Mouse (Mus musculus) midbrain, postnatal 0 days (tissue): ENCODE measurements around the gene Olfml2b. TPM values are rescaled to one million over a fixed set of nuclear protein-coding genes. Genes with fewer than 3 reads are reported as not detected.

Experiments
- ATAC-seq: fragments of 200-750 bp; cut with Nextera tagmentation; 2 replicates; pipeline ENCODE4 v1.8.0; 2017; ENCODE audit warnings: moderate number of reproducible peaks, mild to moderate bottlenecking, moderate TSS enrichment, moderate library complexity; ENCODE audit not compliant: low FRiP score
- DNase-seq: peaks from one replicate; pipeline ENCODE4 v3.0.0-alpha.2; 2015; ENCODE audit warnings: low spot score
- H3K27ac ChIP-seq: fragments of 300-500 bp; sonication (generic); 2 replicates; pipeline ENCODE4 v1.5.1; 2014; ENCODE audit warnings: low read depth, mild to moderate bottlenecking, low read length, mixed read lengths
- H3K27me3 ChIP-seq: fragments of 300-500 bp; sonication (generic); 2 replicates; pipeline ENCODE4 v1.6.1; 2014; ENCODE audit warnings: low read length, control low read depth, mixed read lengths; ENCODE audit not compliant: insufficient read depth
- H3K36me3 ChIP-seq: fragments of 300-500 bp; sonication (generic); 2 replicates; pipeline ENCODE4 v1.6.1; 2014; ENCODE audit warnings: low read length, control low read depth, mixed read lengths; ENCODE audit not compliant: insufficient read depth
- H3K4me1 ChIP-seq: fragments of 300-500 bp; sonication (generic); 2 replicates; pipeline ENCODE4 v1.6.1; 2014; ENCODE audit warnings: mild to moderate bottlenecking, control low read depth, antibody characterized with exemption, low read length, mixed read lengths; ENCODE audit not compliant: insufficient read depth
- H3K4me2 ChIP-seq: fragments of 300-500 bp; sonication (generic); 2 replicates; pipeline ENCODE4 v1.6.1; 2014; ENCODE audit warnings: low read depth, mild to moderate bottlenecking, low read length, mixed read lengths; ENCODE audit not compliant: poor library complexity, severe bottlenecking
- H3K4me3 ChIP-seq: fragments of 300-500 bp; sonication (generic); 2 replicates; pipeline ENCODE4 v1.5.1; 2014; ENCODE audit warnings: low read depth, mild to moderate bottlenecking, low read length, moderate library complexity
- H3K9ac ChIP-seq: fragments of 300-500 bp; sonication (generic); replicated peaks from 2 replicates; pipeline ENCODE4 v1.6.1; 2014; ENCODE audit warnings: mild to moderate bottlenecking, low read length, moderate library complexity, mixed read lengths; ENCODE audit not compliant: poor library complexity, severe bottlenecking
- H3K9me3 ChIP-seq: fragments of 300-500 bp; sonication (generic); 2 replicates; pipeline ENCODE4 v1.6.1; 2016; ENCODE audit warnings: low read length, control low read depth
- CTCF ChIP-seq: IDR thresholded peaks from 2 replicates; pipeline ENCODE4 v1.5.1; 2016; ENCODE audit warnings: antibody characterized with exemption, mild to moderate bottlenecking
- WGBS: fragments of 180-500 bp; shearing (Covaris S2); extraction: QIAGEN DNeasy Blood & Tissue Kit; methylation state at CpG from one replicate; pipeline ENCODE4 v1.1.7; 2014; 5-methylcytosine and 5-hydroxymethylcytosine counted together
- polyA plus RNA-seq: library from polyadenylated mRNA; unstranded; fragments of >200 nt; fragmentation: Nextera tagmentation; extraction: Ambion mirVana; gene quantifications from 2 replicates; pipeline ENCODE4 v1.2.1, GENCODE M21; 2015
- total RNA-seq: library from RNA; depleted of rRNA; stranded (reverse); fragments of >200 nt; gene quantifications from 2 replicates; pipeline ENCODE4 v1.2.3, GENCODE M21; 2014

Gene Olfml2b
- total and polyA plus RNA-seq, 2 experiments from 2014 or later, result 3.5 to 5.9 TPM

DNA sequence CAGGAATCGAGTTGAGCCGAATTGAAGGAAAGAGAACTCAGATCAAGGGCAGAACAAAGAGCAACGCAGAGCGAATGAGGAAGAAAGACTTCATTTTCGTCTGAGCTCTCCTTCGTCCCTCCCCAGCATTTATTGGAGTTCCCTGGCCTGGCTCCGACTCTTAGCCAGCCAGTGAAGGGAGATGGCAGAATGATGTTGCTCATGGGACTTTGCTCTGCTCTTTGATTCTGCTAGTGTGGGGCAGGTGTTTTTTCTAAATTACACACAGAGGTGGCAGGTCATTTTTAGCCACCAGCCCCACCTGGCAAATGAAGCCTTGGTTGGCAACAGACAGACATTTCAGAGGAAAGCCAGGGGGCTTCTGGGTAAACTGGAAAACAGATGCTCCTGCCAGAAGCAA is 5.4 kb upstream of the Olfml2b start:
- no peaks in the 10 kb centered on the region for H3K36me3 ChIP-seq
- no peak overlapping the region for H3K9ac ChIP-seq
- DNase-seq, result no peak
- TF ChIP-seq CTCF, result no peak
- H3K4me3 ChIP-seq, result no peak overlapping the region
- H3K4me2 ChIP-seq, result no peak overlapping the region
- no peaks in the 10 kb centered on the region for H3K27me3 ChIP-seq
- no peak overlapping the region for H3K27ac ChIP-seq
- H3K4me1 ChIP-seq, result no peaks in the 10 kb centered on the region
- no peak for ATAC-seq
- WGBS, result 85% methylated on average over 7 of the region's 7 CpGs
- H3K9me3 ChIP-seq, result no peaks in the 10 kb centered on the region

DNA sequence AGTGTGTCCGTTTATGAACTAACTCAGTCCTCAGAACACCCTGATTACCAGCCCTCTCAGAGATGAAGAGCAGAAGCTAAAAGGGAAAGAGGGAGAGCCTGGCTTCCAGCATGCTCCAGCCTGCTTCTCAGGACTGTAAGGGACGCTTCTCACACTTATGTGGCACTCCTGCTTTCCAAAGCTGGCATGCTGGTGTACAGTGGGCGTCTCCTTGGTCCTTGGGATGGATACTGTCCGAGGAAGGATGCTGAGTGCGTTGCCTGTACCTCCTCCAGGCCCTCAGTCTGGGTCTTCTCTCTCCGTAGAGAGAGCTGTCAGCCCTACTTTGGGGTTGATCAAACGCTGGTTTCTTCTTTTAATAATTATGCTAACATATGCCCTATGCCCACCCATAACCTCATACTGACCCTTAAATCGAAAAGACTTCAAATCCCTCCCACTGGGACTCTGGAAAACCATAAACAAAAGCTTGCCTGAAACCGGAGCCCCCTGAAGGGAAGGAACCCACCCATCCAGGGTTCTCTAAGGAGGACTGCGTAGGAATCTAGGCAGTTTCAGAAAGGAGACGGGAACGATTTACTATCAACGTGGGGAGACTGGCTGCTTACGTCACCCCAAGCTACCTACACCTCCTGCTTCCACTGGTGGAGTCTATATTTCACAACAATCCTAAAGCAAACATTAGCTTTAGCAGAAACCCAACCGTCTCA is 1.7 kb downstream of the Olfml2b start:
- Histone ChIP-seq H3K4me2 (0 out of 2 replicates have a peak overlapping the region, but pooled peaks have one; percentile 9), H3K9ac (no peak overlapping the region), H3K36me3 (no peaks in the 10 kb centered on the region), H3K27ac (no peak overlapping the region), H3K9me3 (no peaks in the 10 kb centered on the region), H3K4me3 (no peak overlapping the region), H3K27me3 (no peaks in the 10 kb centered on the region), H3K4me1 (peaks cover 10% of the 10 kb centered on the region; the same call in 1 of the 2 replicates)
- ATAC-seq, result no peak
- no peak for TF ChIP-seq CTCF
- DNase-seq, result no peak
- WGBS, result 59% methylated on average over 15 of the region's 15 CpGs

DNA sequence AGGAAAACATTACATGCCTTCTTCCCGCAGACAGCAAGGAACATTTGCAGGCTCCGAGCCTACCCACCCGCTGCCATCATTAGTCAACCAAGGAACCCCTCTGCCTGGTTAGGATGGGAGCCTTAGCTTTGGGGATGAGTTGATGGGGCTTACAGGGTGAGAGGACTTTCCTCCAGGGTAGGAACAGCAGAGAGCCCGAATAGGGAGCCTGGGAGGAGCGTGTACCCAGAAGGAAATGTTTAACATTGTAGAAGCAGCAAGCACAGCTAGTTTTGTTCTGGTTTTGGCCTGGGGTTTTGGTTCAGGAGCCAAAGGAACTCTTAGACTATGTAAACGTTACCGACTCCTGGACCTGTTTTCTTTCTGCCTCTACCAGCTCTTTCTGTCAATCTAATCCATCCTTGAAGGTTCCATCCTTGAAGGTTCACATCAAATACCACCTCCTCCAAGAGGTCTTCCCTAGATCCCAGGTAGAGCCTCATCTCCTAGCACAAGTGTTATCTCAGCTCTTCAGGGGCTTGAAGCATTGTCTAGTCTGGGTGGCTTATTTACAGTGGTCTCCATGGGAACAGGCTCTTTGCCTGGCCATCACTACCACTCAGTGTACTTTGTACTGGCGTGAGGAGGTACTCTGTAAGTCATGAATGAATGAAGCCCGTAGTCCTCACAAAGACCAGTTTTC is 2.4 kb downstream of the Olfml2b start:
- peaks cover 10% of the 10 kb centered on the region; the same call in 1 of the 2 replicates for H3K4me1 ChIP-seq
- no peak for TF ChIP-seq CTCF
- H3K27me3 ChIP-seq, result no peaks in the 10 kb centered on the region
- no peak overlapping the region for H3K27ac ChIP-seq
- H3K4me2 ChIP-seq, result no peak overlapping the region
- no peaks in the 10 kb centered on the region for H3K36me3 ChIP-seq
- no peak for DNase-seq
- no peak for ATAC-seq
- WGBS, result 74% methylated on average over 9 of the region's 9 CpGs
- H3K4me3 ChIP-seq, result no peak overlapping the region
- H3K9ac ChIP-seq, result no peak overlapping the region
- H3K9me3 ChIP-seq, result no peaks in the 10 kb centered on the region

DNA sequence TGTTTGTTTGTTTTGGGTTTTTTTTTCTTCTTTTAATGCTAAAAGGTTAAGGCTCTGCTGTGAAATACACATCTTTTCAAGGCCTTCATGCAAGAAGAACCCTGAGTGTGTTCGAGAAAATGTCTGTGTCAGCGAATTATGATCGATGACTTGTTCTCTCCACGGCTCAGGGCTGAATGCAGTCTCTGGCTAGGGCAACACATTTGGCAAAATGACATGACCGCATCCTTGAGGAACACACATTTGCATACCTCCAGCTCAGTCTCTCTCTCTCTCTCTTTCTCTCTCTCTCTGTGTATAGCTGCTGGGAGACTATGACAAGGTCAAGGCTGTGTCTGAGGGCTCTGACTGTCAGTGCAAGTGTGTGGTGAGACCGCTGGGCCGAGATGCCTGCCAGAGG is 3.0 kb downstream of the Olfml2b start:
- Histone ChIP-seq H3K27me3 (no peaks in the 10 kb centered on the region), H3K9me3 (no peaks in the 10 kb centered on the region), H3K27ac (no peak overlapping the region), H3K9ac (no peak overlapping the region), H3K36me3 (no peaks in the 10 kb centered on the region), H3K4me3 (no peak overlapping the region), H3K4me2 (no peak overlapping the region), H3K4me1 (peaks cover 10% of the 10 kb centered on the region; the same call in 1 of the 2 replicates)
- no peak for DNase-seq
- TF ChIP-seq CTCF, result no peak
- no peak for ATAC-seq
- WGBS, result 81% methylated on average over 7 of the region's 7 CpGs

DNA sequence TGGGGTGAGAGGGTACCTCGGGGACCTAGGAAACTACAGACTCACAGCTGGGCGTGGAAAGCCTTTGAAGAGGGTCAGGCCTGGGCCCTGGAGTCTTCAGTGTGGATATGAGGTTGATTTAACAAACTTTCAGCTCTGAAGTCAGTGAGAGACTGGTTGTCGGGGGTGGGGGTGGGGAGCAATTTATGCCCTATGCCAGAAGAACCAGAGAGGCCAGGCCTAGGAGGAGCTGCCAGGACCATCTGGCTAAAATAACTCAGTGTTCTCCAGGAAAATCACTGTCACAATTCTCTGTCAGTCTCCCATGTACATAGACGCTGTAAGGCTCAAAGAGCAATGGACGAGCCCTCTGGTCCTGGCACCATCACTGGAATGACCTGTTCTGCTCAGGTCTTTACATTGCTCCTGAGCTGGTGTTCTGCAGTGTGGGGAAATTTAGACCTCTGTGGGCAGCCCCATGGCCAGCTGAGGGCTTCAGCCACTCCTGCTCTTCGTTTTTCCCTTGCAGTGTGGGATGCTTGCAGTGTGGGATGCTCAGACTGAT is 3.7 kb downstream of the Olfml2b start:
- WGBS, result 85% methylated on average over 6 of the region's 6 CpGs
- Histone ChIP-seq H3K9ac (no peak overlapping the region), H3K4me1 (peaks cover 10% of the 10 kb centered on the region; the same call in 1 of the 2 replicates), H3K9me3 (no peaks in the 10 kb centered on the region), H3K27ac (no peak overlapping the region), H3K4me3 (no peak overlapping the region), H3K36me3 (no peaks in the 10 kb centered on the region), H3K27me3 (no peaks in the 10 kb centered on the region), H3K4me2 (no peak overlapping the region)
- ATAC-seq, result no peak
- no peak for DNase-seq
- no peak for TF ChIP-seq CTCF
